Mouse (Mus musculus) embryonic facial prominence, embryonic 13.5 days (tissue): ENCODE measurements around the gene Nat8l. TPM values are rescaled to one million over a fixed set of nuclear protein-coding genes. Genes with fewer than 3 reads are reported as not detected.

Experiments used
- ATAC-seq: fragments of 200-750 bp; cut with Nextera tagmentation; 2 replicates; pipeline ENCODE4 v1.8.0; 2017; ENCODE audit warnings: low read depth; ENCODE audit not compliant: insufficient number of reproducible peaks, insufficient read depth, low FRiP score, low TSS enrichment
- H3K27ac ChIP-seq: fragments of 300-500 bp; sonication (generic); 2 replicates; pipeline ENCODE4 v1.5.1; 2015; ENCODE audit warnings: moderate library complexity, mild to moderate bottlenecking, inconsistent platforms
- H3K27me3 ChIP-seq: fragments of 300-500 bp; sonication (generic); 2 replicates; pipeline ENCODE4 v1.6.1; 2015; ENCODE audit warnings: mild to moderate bottlenecking, inconsistent platforms
- H3K36me3 ChIP-seq: fragments of 300-500 bp; sonication (generic); 2 replicates; pipeline ENCODE4 v1.6.1; 2015; ENCODE audit warnings: mild to moderate bottlenecking, inconsistent platforms
- H3K4me1 ChIP-seq: fragments of 300-500 bp; sonication (generic); 2 replicates; pipeline ENCODE4 v1.6.1; 2015; ENCODE audit warnings: inconsistent platforms
- H3K4me2 ChIP-seq: fragments of 300-500 bp; sonication (generic); 2 replicates; pipeline ENCODE4 v1.6.1; 2015; ENCODE audit warnings: moderate library complexity, mild to moderate bottlenecking, inconsistent platforms
- H3K4me3 ChIP-seq: fragments of 300-500 bp; sonication (generic); 2 replicates; pipeline ENCODE4 v1.5.1; 2015; ENCODE audit warnings: mild to moderate bottlenecking, inconsistent platforms
- H3K9ac ChIP-seq: fragments of 300-500 bp; sonication (generic); 2 replicates; pipeline ENCODE4 v1.6.1; 2015; ENCODE audit warnings: mild to moderate bottlenecking, inconsistent platforms
- H3K9me3 ChIP-seq: fragments of 300-500 bp; sonication (generic); 2 replicates; pipeline ENCODE4 v1.6.1; 2016; ENCODE audit warnings: inconsistent platforms
- WGBS: fragments of 180-500 bp; shearing (Covaris S2); methylation state at CpG from one replicate; pipeline ENCODE4 v1.1.7; 2015; ENCODE audit warnings: mixed read lengths; 5-methylcytosine and 5-hydroxymethylcytosine counted together
- polyA plus RNA-seq: library from polyadenylated mRNA; unstranded; fragments of >200 nt; fragmentation: Nextera tagmentation; extraction: Ambion mirVana; gene quantifications from 2 replicates; pipeline ENCODE4 v1.2.1, GENCODE M21; 2015

The Nat8l gene
- polyA plus RNA-seq, 1 experiment from 2014 or later: 0.30 TPM

DNA sequence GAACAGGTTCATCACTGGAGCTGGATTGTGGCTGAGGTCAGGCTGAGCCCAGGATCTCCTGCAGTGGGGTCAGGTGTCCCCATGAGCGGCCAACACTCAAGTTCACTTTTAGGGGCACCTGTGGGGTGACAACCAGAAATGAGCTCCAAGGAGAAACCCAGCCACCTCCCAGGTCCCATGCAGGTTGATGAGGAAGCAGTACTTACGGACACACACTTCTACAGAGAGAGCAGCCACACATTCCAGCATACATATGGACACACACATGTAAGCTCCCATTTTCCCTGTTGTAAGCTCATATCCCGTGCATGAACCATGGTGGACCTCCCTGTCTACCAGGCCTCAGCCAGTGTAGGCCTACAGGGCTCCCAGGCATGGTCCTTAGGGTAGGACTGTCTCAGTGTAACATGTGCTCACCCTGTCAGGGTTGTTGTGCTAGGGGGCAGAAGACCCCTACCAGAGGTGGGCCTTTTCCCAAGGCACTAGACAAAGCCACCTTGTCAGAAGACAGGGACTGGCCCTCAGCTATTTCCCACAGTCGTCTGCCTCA is 11.7 kb downstream of the Nat8l start:
- H3K9me3 ChIP-seq: no peaks in the 10 kb centered on the region
- no peak overlapping the region for H3K4me3 ChIP-seq
- no peak overlapping the region for H3K9ac ChIP-seq
- H3K4me1 ChIP-seq: no peaks in the 10 kb centered on the region
- H3K4me2 ChIP-seq: no peak overlapping the region
- H3K36me3 ChIP-seq: no peaks in the 10 kb centered on the region
- H3K27ac ChIP-seq: no peak overlapping the region
- 84% methylated on average over 4 of the region's 4 CpGs for WGBS
- no peaks in the 10 kb centered on the region for H3K27me3 ChIP-seq
- ATAC-seq: no peak

DNA sequence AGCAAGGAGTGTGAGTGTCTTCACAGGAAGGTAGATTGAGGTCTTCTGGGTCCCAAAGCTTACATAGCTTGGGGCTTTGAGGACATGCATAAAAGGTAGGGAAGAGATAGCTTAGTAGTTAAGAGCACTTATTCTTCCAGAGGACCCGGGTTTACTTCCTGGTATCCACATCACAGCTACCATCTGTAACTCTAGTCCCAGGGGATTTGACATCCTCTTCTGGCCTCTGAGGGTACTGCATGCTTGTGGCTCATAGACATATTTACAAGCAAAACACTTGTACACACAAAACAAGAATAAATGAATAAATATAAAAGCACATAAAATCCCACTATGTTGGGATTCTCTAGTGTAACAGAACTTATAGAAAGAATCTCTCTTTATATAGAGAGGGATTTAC is 18.9 kb downstream of the Nat8l start:
- Histone ChIP-seq H3K27ac (no peak overlapping the region), H3K36me3 (no peaks in the 10 kb centered on the region), H3K4me2 (no peak overlapping the region), H3K27me3 (0 out of 2 replicates have a peak, but pooled peaks cover 3% of the 10 kb centered on the region), H3K4me3 (no peak overlapping the region), H3K9ac (no peak overlapping the region), H3K9me3 (no peaks in the 10 kb centered on the region), H3K4me1 (no peaks in the 10 kb centered on the region)
- WGBS: 60% methylated on average over 1 of the region's 1 CpGs
- no peak for ATAC-seq

GRCm38 (mm10) chr5:34018968-34019367 is 23.2 kb downstream of the Nat8l start:
- 80% methylated on average over 4 of the region's 4 CpGs for WGBS
- no peaks in the 10 kb centered on the region for H3K9me3 ChIP-seq
- no peaks in the 10 kb centered on the region for H3K36me3 ChIP-seq
- H3K4me1 ChIP-seq: peaks cover 4% of the 10 kb centered on the region; the same call in 1 of the 2 replicates
- H3K27ac ChIP-seq: no peak overlapping the region
- ATAC-seq: no peak
- H3K9ac ChIP-seq: no peak overlapping the region
- H3K4me3 ChIP-seq: no peak overlapping the region
- no peak overlapping the region for H3K4me2 ChIP-seq
- H3K27me3 ChIP-seq: no peaks in the 10 kb centered on the region

DNA sequence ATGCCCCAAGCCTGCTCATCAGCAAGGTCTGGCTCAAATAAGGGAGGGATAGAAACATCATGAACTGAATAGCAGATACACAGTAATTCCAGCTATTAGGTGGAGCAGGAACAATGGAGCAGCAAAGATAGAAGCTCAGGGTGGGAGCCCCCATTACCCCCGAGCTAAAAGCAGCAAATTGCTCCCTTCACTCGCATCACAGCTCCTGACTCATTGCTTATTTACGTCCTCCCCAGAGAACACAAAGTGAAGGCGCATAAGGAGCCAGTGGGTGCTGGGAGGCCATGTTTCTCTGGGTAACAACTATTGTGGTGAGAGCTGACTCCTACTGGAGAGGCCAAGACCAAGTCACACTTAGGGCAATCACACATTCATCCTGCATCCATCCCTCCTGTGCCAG is 34.3 kb downstream of the Nat8l start:
- H3K36me3 ChIP-seq: no peaks in the 10 kb centered on the region
- no peak overlapping the region for H3K9ac ChIP-seq
- no peak overlapping the region for H3K4me2 ChIP-seq
- H3K9me3 ChIP-seq: no peaks in the 10 kb centered on the region
- no peaks in the 10 kb centered on the region for H3K27me3 ChIP-seq
- H3K27ac ChIP-seq: no peak overlapping the region
- H3K4me3 ChIP-seq: no peak overlapping the region
- WGBS: 64% methylated on average over 4 of the region's 4 CpGs
- no peak for ATAC-seq
- H3K4me1 ChIP-seq: no peaks in the 10 kb centered on the region

- Histone ChIP-seq H3K36me3 (no peaks in the 10 kb centered on the region), H3K4me2 (no peak overlapping the region), H3K4me1 (no peaks in the 10 kb centered on the region), H3K27ac (no peak overlapping the region), H3K27me3 (no peaks in the 10 kb centered on the region), H3K9ac (no peak overlapping the region), H3K4me3 (no peak overlapping the region), H3K9me3 (no peaks in the 10 kb centered on the region)
- no peak for ATAC-seq
- 67% methylated on average over 6 of the region's 6 CpGs for WGBS
Observed at GRCm38 (mm10) chr5:34031022-34031421, 35.2 kb downstream of the Nat8l start.

GRCm38 (mm10) chr5:34032520-34032919 is 36.7 kb downstream of the Nat8l start:
- Histone ChIP-seq H3K36me3 (no peaks in the 10 kb centered on the region), H3K4me2 (no peak overlapping the region), H3K9ac (no peak overlapping the region), H3K27ac (no peak overlapping the region), H3K27me3 (no peaks in the 10 kb centered on the region), H3K4me3 (no peak overlapping the region), H3K9me3 (no peaks in the 10 kb centered on the region), H3K4me1 (no peaks in the 10 kb centered on the region)
- 71% methylated on average over 3 of the region's 3 CpGs for WGBS
- no peak for ATAC-seq

Other genes starting within 250 kb of the Nat8l start
- 47.6 and 56.6 TPM in 2 replicates for gene Letm1, start 213.2 kb upstream of the Nat8l start, polyA plus RNA-seq
- gene Nsd2, start 175.3 kb upstream of the Nat8l start, polyA plus RNA-seq: 45.8 and 47.6 TPM in 2 replicates
- 61.9 and 67.7 TPM in 2 replicates for gene Nelfa, start 59.6 kb upstream of the Nat8l start, polyA plus RNA-seq
- gene Gm1673, start 12.6 kb upstream of the Nat8l start, polyA plus RNA-seq: 152 and 174 TPM in 2 replicates
- 0.60 and 1.2 TPM in 2 replicates for gene Poln, start 173.5 kb downstream of the Nat8l start, polyA plus RNA-seq
- gene Haus3, start 173.5 kb downstream of the Nat8l start, polyA plus RNA-seq: 40.8 and 41.9 TPM in 2 replicates
- gene Mxd4, start 191.7 kb downstream of the Nat8l start, polyA plus RNA-seq: 41.1 and 44.7 TPM in 2 replicates